Mouse (Mus musculus) forebrain, postnatal 0 days (tissue): ENCODE measurements around the gene Cnep1r1. TPM values are rescaled to one million over a fixed set of nuclear protein-coding genes. Genes with fewer than 3 reads are reported as not detected.
A peak's percentile ranks its signal among the peaks of the same experiment; 100 is the strongest.

Experiments used
- ATAC-seq: fragments of 200-750 bp; cut with Nextera tagmentation; 2 replicates; pipeline ENCODE4 v1.8.0; 2017; ENCODE audit warnings: mild to moderate bottlenecking, moderate library complexity
- DNase-seq: peaks from one replicate; pipeline ENCODE4 v3.0.0-alpha.2; 2015
- H3K27ac ChIP-seq: fragments of 300-500 bp; sonication (generic); 2 replicates; pipeline ENCODE4 v1.5.1; 2014; ENCODE audit warnings: low read depth, mild to moderate bottlenecking, antibody characterized with exemption, low read length, moderate library complexity, mixed read lengths
- H3K27me3 ChIP-seq: fragments of 300-500 bp; sonication (generic); 2 replicates; pipeline ENCODE4 v1.6.1; 2014; ENCODE audit warnings: mild to moderate bottlenecking, low read length, mixed read lengths; ENCODE audit not compliant: insufficient read depth
- H3K36me3 ChIP-seq: fragments of 300-500 bp; sonication (generic); 2 replicates; pipeline ENCODE4 v1.6.1; 2014; ENCODE audit warnings: mild to moderate bottlenecking, moderate library complexity; ENCODE audit not compliant: insufficient read depth
- H3K4me1 ChIP-seq: fragments of 300-500 bp; sonication (generic); 2 replicates; pipeline ENCODE4 v1.6.1; 2014; ENCODE audit warnings: antibody characterized with exemption; ENCODE audit not compliant: insufficient read depth
- H3K4me2 ChIP-seq: fragments of 300-500 bp; sonication (generic); 2 replicates; pipeline ENCODE4 v1.6.1; 2014; ENCODE audit warnings: low read depth, mild to moderate bottlenecking, moderate library complexity
- H3K4me3 ChIP-seq: fragments of 300-500 bp; sonication (generic); 2 replicates; pipeline ENCODE4 v1.5.1; 2014; ENCODE audit warnings: low read depth, low read length, mixed read lengths
- H3K9ac ChIP-seq: fragments of 300-500 bp; sonication (generic); 2 replicates; pipeline ENCODE4 v1.6.1; 2014; ENCODE audit warnings: mild to moderate bottlenecking
- H3K9me3 ChIP-seq: fragments of 300-500 bp; sonication (generic); 2 replicates; pipeline ENCODE4 v1.6.1; 2016; ENCODE audit warnings: low read length
- CTCF ChIP-seq: sonication (generic); IDR thresholded peaks from 2 replicates; pipeline ENCODE4 v1.5.1; 2016; ENCODE audit warnings: antibody characterized with exemption, control low read depth, low read depth
- WGBS: fragments of 180-500 bp; shearing (Covaris S2); extraction: QIAGEN DNeasy Blood & Tissue Kit; methylation state at CpG from one replicate; pipeline ENCODE4 v1.1.7; 2014; 5-methylcytosine and 5-hydroxymethylcytosine counted together
- polyA plus RNA-seq: library from polyadenylated mRNA; unstranded; fragments of >200 nt; fragmentation: Nextera tagmentation; extraction: Ambion mirVana; gene quantifications from 2 replicates; pipeline ENCODE4 v1.2.1, GENCODE M21; 2015
- total RNA-seq: library from RNA; depleted of rRNA; stranded (reverse); fragments of >200 nt; gene quantifications from 2 replicates; pipeline ENCODE4 v1.2.3, GENCODE M21; 2014

Gene Cnep1r1
- total and polyA plus RNA-seq, 2 experiments from 2014 or later: 25.7 to 25.9 TPM

DNA sequence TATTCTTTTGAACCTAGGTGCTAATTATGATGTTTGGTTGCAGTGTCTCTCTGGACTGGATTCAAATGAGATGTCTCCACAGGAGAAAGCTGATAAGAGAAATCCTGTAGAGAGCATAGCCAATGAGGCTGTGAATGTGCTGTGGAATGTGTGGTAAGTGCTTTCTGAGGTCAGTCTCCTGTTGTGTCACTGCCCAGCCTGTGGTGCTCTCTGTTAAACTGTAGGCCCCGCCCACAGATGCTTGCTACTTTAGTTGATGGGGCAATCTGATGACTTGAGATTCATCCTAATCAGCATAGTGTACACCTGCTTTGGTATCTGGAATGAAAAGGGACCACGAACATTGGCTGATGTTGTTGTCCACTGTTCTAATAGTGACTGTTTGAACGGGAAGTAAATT is 23.1 kb downstream of the Cnep1r1 start:
- Histone ChIP-seq H3K4me1 (peaks cover 12% of the 10 kb centered on the region), H3K4me3 (no peak overlapping the region), H3K27me3 (no peaks in the 10 kb centered on the region), H3K9me3 (no peaks in the 10 kb centered on the region), H3K9ac (no peak overlapping the region), H3K4me2 (no peak overlapping the region), H3K36me3 (peaks cover 40% of the 10 kb centered on the region), H3K27ac (no peak overlapping the region)
- no peak for TF ChIP-seq CTCF
- 93% methylated on average over 3 of the region's 3 CpGs for WGBS
- DNase-seq (no peak), ATAC-seq (no peak)

DNA sequence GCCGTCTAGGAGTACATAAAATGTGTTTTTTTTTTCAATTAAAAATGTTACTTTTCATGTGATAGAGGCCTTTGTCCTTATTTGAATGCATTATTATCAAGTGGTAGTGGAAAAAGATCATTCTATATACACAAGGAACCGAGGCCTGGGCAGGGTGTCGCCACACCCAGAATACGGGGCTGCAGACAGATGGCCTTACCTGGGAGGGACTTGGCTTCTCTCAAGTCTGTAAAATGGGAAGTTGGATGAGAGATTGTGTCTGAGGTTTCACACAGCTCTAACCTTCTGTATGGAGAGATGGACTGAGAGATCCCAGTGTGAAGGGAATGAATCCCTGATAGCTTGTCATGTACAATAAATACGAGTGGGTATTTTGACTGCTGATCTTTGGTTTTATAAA is 25.5 kb downstream of the Cnep1r1 start:
- H3K4me1 ChIP-seq: 0 out of 2 replicates have a peak, but pooled peaks cover 6% of the 10 kb centered on the region
- peaks cover 56% of the 10 kb centered on the region for H3K36me3 ChIP-seq
- no peak overlapping the region for H3K4me2 ChIP-seq
- no peak overlapping the region for H3K9ac ChIP-seq
- ATAC-seq: no peak
- whole genome bisulfite sequencing: 90% methylated on average over 5 of the region's 5 CpGs
- TF ChIP-seq CTCF: no peak
- H3K27me3 ChIP-seq: no peaks in the 10 kb centered on the region
- DNase-seq: no peak
- H3K4me3 ChIP-seq: no peak overlapping the region
- H3K9me3 ChIP-seq: no peaks in the 10 kb centered on the region
- no peak overlapping the region for H3K27ac ChIP-seq

DNA sequence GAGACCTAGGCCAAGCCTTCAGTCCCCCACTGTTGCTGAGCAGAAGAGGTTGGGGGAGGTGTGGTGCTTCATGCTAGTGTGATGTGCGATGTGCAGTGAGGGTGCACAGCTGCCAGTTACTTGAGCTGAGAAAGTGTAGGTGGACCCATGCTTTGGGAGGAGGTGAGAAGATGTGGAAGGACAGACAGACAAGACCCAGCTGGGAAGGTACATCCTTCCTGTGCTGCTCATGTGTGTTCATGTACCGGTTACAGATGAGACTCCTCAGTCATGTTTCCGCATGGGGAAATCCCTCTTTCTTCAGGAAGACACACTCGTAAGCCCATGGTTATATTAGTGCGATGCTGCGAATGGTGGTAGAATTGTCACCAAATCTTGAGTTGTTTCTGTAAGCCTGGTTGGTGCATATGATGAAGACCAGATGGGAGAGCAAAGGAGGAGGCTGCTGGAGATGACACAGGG is 32.4 kb downstream of the Cnep1r1 start:
- Histone ChIP-seq H3K27me3 (no peaks in the 10 kb centered on the region), H3K9ac (no peak overlapping the region), H3K27ac (no peak overlapping the region), H3K4me3 (no peak overlapping the region), H3K36me3 (peaks cover 44% of the 10 kb centered on the region), H3K4me1 (no peaks in the 10 kb centered on the region), H3K4me2 (no peak overlapping the region), H3K9me3 (no peaks in the 10 kb centered on the region)
- ATAC-seq: no peak
- TF ChIP-seq CTCF: no peak
- no peak for DNase-seq
- 93% methylated on average over 6 of the region's 6 CpGs for WGBS

DNA sequence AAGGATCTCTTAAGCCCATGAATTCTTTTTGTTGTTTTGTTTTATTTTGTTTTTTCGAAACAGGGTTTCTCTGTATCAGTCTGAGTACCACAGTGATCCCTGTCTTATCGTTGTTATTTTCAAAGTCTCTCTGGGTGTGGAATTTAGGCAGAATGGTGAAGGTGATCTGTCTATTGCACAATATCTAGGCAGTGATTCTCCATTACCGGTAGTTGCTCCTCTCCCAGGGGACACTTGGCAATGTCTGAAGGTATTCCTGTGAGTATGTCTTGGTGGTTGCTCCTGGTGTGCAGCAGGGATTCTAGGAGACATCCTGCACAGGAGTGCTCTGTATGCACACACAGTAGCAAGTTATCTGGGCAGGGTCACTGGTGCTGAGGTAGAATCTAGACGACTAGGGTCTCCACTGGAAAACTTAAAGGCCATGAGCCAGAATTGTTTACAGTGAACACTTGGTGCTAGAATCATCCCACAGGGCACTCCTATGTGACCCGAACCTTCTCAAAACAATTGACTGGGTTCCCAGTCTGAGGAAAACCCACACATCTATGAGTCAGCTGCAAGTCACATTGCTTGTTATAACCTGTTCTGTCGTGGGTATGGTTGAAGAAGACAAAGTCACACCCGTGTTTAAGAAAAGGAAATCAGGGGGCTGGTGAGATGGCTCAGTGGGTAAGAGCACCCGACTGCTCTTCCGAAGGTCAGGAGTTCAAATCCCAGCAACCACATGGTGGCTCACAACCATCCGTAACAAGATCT is 41.8 kb downstream of the Cnep1r1 start:
- Histone ChIP-seq H3K4me1 (no peaks in the 10 kb centered on the region), H3K36me3 (peaks cover 70% of the 10 kb centered on the region), H3K4me2 (no peak overlapping the region), H3K9me3 (no peaks in the 10 kb centered on the region), H3K4me3 (no peak overlapping the region), H3K9ac (no peak overlapping the region), H3K27me3 (no peaks in the 10 kb centered on the region), H3K27ac (no peak overlapping the region)
- TF ChIP-seq CTCF: no peak
- ATAC-seq: no peak
- no peak for DNase-seq
- 93% methylated on average over 9 of the region's 10 CpGs for WGBS

DNA sequence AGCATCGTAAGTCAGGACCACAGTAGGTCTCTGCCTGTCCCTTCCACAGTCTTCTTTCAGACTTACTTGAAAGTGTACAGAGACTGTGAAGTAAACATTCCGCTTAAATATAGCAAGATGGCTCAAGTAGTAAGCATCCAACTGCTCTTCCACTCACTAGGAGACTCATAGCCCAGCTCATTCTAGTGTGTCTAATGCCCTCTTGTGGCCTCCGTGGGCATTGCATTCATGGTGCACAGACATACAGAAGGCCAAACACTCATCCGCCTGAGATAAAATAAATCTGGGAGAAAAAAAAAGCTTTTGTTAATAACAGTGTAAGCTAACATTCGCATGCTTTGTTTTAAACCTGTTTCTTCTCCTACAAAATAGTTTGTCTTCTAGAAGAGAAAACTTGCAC is 42.9 kb downstream of the Cnep1r1 start:
- no peaks in the 10 kb centered on the region for H3K9me3 ChIP-seq
- H3K27ac ChIP-seq: no peak overlapping the region
- H3K27me3 ChIP-seq: no peaks in the 10 kb centered on the region
- H3K4me3 ChIP-seq: no peak overlapping the region
- peaks cover 71% of the 10 kb centered on the region for H3K36me3 ChIP-seq
- TF ChIP-seq CTCF: peak; percentile 75
- WGBS: 75% methylated on average over 5 of the region's 5 CpGs
- no peaks in the 10 kb centered on the region for H3K4me1 ChIP-seq
- DNase-seq: peak; percentile 74
- no peak overlapping the region for H3K9ac ChIP-seq
- no peak overlapping the region for H3K4me2 ChIP-seq
- 0 out of 2 replicates have a peak, but pooled peaks have one; percentile 53 for ATAC-seq

DNA sequence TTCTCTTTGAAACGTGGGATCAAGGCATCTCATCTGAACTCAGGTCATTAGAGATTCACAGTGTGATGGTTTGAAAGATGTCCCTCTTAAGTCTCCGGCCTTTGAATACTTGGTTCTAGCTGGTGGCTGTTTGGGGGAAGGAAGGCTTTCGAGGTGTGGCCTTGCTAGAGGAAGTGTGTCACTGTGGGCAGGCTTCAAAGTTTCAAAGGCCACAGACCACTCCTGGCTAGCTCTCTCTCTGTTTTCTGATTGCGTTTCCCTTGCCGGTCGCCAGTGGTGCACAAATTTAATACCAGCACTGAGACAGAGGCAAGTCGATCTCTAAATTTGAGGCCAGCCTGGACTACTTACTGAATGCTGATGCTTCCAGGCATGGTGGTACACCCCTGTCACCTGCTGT is 56.7 kb downstream of the Cnep1r1 start:
- 91% methylated on average over 7 of the region's 7 CpGs for WGBS
- DNase-seq: no peak
- peaks cover 13% of the 10 kb centered on the region for H3K36me3 ChIP-seq
- TF ChIP-seq CTCF: no peak
- no peak overlapping the region for H3K27ac ChIP-seq
- H3K9ac ChIP-seq: no peak overlapping the region
- H3K27me3 ChIP-seq: no peaks in the 10 kb centered on the region
- H3K4me3 ChIP-seq: no peak overlapping the region
- H3K4me1 ChIP-seq: no peaks in the 10 kb centered on the region
- H3K4me2 ChIP-seq: no peak overlapping the region
- ATAC-seq: no peak
- no peaks in the 10 kb centered on the region for H3K9me3 ChIP-seq

DNA sequence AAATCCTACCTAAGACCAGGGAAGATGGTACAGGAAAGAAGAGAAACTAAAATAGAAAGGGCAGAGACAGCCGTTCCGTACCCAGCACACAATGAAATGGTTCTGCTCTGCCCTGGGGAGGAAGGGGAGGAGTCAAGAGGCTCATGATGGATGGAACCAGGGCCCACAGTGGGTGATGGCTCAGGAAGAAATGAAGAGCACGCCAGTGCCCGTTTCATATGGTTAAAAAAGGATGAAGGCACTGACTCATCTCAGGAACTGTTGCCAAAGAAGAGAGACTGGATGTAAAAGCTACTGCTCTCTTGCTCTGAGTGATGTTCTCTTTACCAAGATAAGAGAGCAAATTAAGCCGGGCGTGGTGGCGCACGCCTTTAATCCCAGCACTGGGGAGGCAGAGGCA is 58.7 kb downstream of the Cnep1r1 start:
- no peak overlapping the region for H3K4me3 ChIP-seq
- no peak overlapping the region for H3K9ac ChIP-seq
- no peaks in the 10 kb centered on the region for H3K27me3 ChIP-seq
- H3K36me3 ChIP-seq: peaks cover under 1% of the 10 kb centered on the region; the same call in 1 of the 2 replicates
- H3K4me2 ChIP-seq: no peak overlapping the region
- H3K4me1 ChIP-seq: no peaks in the 10 kb centered on the region
- no peak overlapping the region for H3K27ac ChIP-seq
- ATAC-seq (no peak), DNase-seq (no peak)
- 94% methylated on average over 8 of the region's 8 CpGs for WGBS
- H3K9me3 ChIP-seq: no peaks in the 10 kb centered on the region
- no peak for TF ChIP-seq CTCF
